Mouse (Mus musculus) layer of hippocampus, adult 6 months (tissue): Measurements from ENCODE around the gene Accs. TPM values are rescaled to one million over a fixed set of nuclear protein-coding genes. Genes with fewer than 3 reads are reported as not detected.

ENCODE experiments used
- long read RNA-seq, 2 experiments: library from polyadenylated mRNA; unstranded; transcript quantifications; one replicate each; pipeline ENCODE4 v2.0.0; 2019 to 2020
- polyA plus RNA-seq: library from polyadenylated mRNA; unstranded; fragments of <200 nt; fragmentation: Nextera tagmentation; gene quantifications from 2 replicates; pipeline ENCODE4 v1.2.3, GENCODE M21; 2021

The Accs gene
- polyA plus RNA-seq, result 2.0 and 2.1 TPM in 2 replicates
- long read RNA-seq, experiment 1, partial matches to known transcripts, result 1 of 4 reads
- long read RNA-seq, experiment 1, other reads (novel, unspliced or antisense), result 3 of 4 reads
- long read RNA-seq, experiment 2, partial matches to known transcripts, result 0 of 9 reads
- long read RNA-seq, experiment 2, other reads (novel, unspliced or antisense), result 8 of 9 reads

GRCm38 (mm10) chr2:93849505-93850089 lies at the start of gene Accs:
Gene Accs (minus strand): TSS chr2:93849943.

GRCm38 (mm10) chr2:93869107-93869600 lies 19.4 kb upstream of the Accs start, which contains the start of gene Accsl:
Gene Accsl (minus strand): TSS chr2:93869157.

GRCm38 (mm10) chr2:93822045-93822749 lies 27.5 kb downstream of the Accs start, which contains the start of gene Ext2:
Gene Ext2 (minus strand): TSS chr2:93822568.

Other genes starting within 250 kb of the Accs start
- 0.08 and 0.25 TPM in 2 replicates for gene Alx4, start 207.6 kb downstream of the Accs start, polyA plus RNA-seq
- gene Ext2, start 27.4 kb downstream of the Accs start, polyA plus RNA-seq, result 39.6 and 41.2 TPM in 2 replicates
- not detected in 2 replicates for gene Accsl, start 19.2 kb upstream of the Accs start, polyA plus RNA-seq
- 8.6 and 9.1 TPM in 2 replicates for gene Gm13889, start 107.3 kb upstream of the Accs start, polyA plus RNA-seq
- gene Gm27027, start 146.4 kb upstream of the Accs start, polyA plus RNA-seq, result not detected in 2 replicates
- gene Alkbh3, start 160.9 kb upstream of the Accs start, polyA plus RNA-seq, result 21.9 and 22.8 TPM in 2 replicates